Comparison of ENCODE assay signal across 8 mouse cellular contexts in genomic region chr8:84594099-84594780, GRCm38 (mm10).
DNase-seq lines count a peak whose midpoint lies in the region; ATAC-seq and TF ChIP-seq lines count a peak whose summit lies in the region.

No protein-coding gene starts in this region.

- peak; percentile 65 for DNase-seq in ovary, postnatal 10 days (ENCODE audit: low spot score)
- DNase-seq in ovary, adult 18-20 months (ENCODE audit: low spot score): no peak
- peak; percentile 54 for DNase-seq in c-Kit-positive CD71-positive TER-119-negative erythroid progenitor cells, embryonic 14.5 days (ENCODE audit: low read depth)
- DNase-seq in kidney, postnatal 14 days: peak; percentile 68
- DNase-seq in liver, embryonic 14.5 days (ENCODE audit: low read depth in 3 of 3, low spot score in 3 of 3): peak; percentile 37 to 59 (median 41)
- peak; percentile 78 for DNase-seq in thymus, postnatal 14 days

- no peaks in the 10 kb centered on the region for H3K4me1 ChIP-seq in forebrain, embryonic 16.5 days (replicated peaks; ENCODE audit: control insufficient read depth, insufficient read depth, low read length)
- H3K4me1 ChIP-seq in liver, embryonic 14.5 days (replicated peaks; ENCODE audit: control insufficient read depth in 2 of 2, insufficient read depth in 2 of 2, low read length in 1 of 2): peaks cover 23 to 31% of the 10 kb centered on the region in 2 experiments

- no peaks in the 10 kb centered on the region for H3K36me3 ChIP-seq in forebrain, embryonic 16.5 days (ENCODE audit: control insufficient read depth, insufficient read depth)
- H3K36me3 ChIP-seq in liver, embryonic 14.5 days (replicated peaks; ENCODE audit: control insufficient read depth, insufficient read depth, low read depth): no peaks in the 10 kb centered on the region

- no peak overlapping the region for H3K4me2 ChIP-seq in forebrain, embryonic 16.5 days (ENCODE audit: low read length)
- H3K4me2 ChIP-seq in liver, embryonic 14.5 days (ENCODE audit: low read depth): no peak overlapping the region

- 0 out of 2 replicates have a peak, but pooled peaks have one; percentile 7 for ATAC-seq in forebrain, embryonic 16.5 days
- no peak for ATAC-seq in liver, embryonic 14.5 days (ENCODE audit: insufficient read depth)
- 0 out of 2 replicates have a peak, but pooled peaks have one; percentile 23 for ATAC-seq in neutrophil, adult 5-6 weeks (ENCODE audit: extremely low read depth, insufficient number of reproducible peaks, low FRiP score, poor library complexity, severe bottlenecking)

- H3K27me3 ChIP-seq in forebrain, embryonic 16.5 days (replicated peaks; ENCODE audit: control insufficient read depth, insufficient read depth, low read length): no peaks in the 10 kb centered on the region
- H3K27me3 ChIP-seq in liver, embryonic 14.5 days (ENCODE audit: control insufficient read depth, insufficient read depth, low read length): 0 out of 2 replicates have a peak, but pooled peaks cover 5% of the 10 kb centered on the region

- no peak overlapping the region for H3K9ac ChIP-seq in forebrain, embryonic 16.5 days (replicated peaks; ENCODE audit: low read depth, low read length)
- no peak overlapping the region for H3K9ac ChIP-seq in liver, embryonic 14.5 days (replicated peaks)

- TF ChIP-seq CTCF in liver, embryonic 14.5 days (IDR thresholded peaks at IDR 0.05; ENCODE audit: low read depth): peak; percentile 96

- no peak overlapping the region for H3K27ac ChIP-seq in forebrain, embryonic 16.5 days (ENCODE audit: low read length)
- peak overlapping the region; percentile 77 for H3K27ac ChIP-seq in liver, embryonic 14.5 days

- H3K4me3 ChIP-seq in forebrain, embryonic 16.5 days (replicated peaks; ENCODE audit: low read length): no peak overlapping the region
- H3K4me3 ChIP-seq in liver, embryonic 14.5 days (ENCODE audit: insufficient read depth in 1 of 2, low read depth in 2 of 2, low read length in 2 of 2): no peak overlapping the region

- no peaks in the 10 kb centered on the region for H3K9me3 ChIP-seq in forebrain, embryonic 16.5 days (ENCODE audit: control insufficient read depth, low read length)
- H3K9me3 ChIP-seq in liver, embryonic 14.5 days (ENCODE audit: control insufficient read depth, low read length): no peaks in the 10 kb centered on the region

- no peak for TF ChIP-seq EP300 in liver, embryonic 14.5 days (IDR thresholded peaks at IDR 0.05; ENCODE audit: low read depth)

- 69% methylated on average over 9 of the region's 9 CpGs for WGBS in forebrain, embryonic 16.5 days
- WGBS in liver, embryonic 14.5 days (ENCODE audit: insufficient replicate concordance): 63% methylated on average over 9 of the region's 9 CpGs
